Mouse (Mus musculus) heart, embryonic 13.5 days (tissue): Measurements from ENCODE around the gene Zfand3. TPM values are rescaled to one million over a fixed set of nuclear protein-coding genes. Genes with fewer than 3 reads are reported as not detected.

Experiments
- ATAC-seq: fragments of 200-750 bp; cut with Nextera tagmentation; 2 replicates; pipeline ENCODE4 v1.8.0; 2017; ENCODE audit warnings: moderate TSS enrichment; ENCODE audit not compliant: insufficient number of reproducible peaks, low FRiP score, low TSS enrichment; ENCODE audit errors: extremely low read depth
- H3K27ac ChIP-seq: fragments of 300-500 bp; sonication (generic); replicated peaks from 2 replicates; pipeline ENCODE4 v1.5.1; 2015; ENCODE audit warnings: moderate library complexity, mild to moderate bottlenecking, inconsistent platforms
- H3K27me3 ChIP-seq: fragments of 300-500 bp; sonication (generic); replicated peaks from 2 replicates; pipeline ENCODE4 v1.6.1; 2015; ENCODE audit warnings: mild to moderate bottlenecking, inconsistent platforms
- H3K36me3 ChIP-seq: fragments of 300-500 bp; sonication (generic); 2 replicates; pipeline ENCODE4 v1.6.1; 2015; ENCODE audit warnings: mild to moderate bottlenecking, inconsistent platforms
- H3K4me1 ChIP-seq: fragments of 300-500 bp; sonication (generic); 2 replicates; pipeline ENCODE4 v1.6.1; 2015; ENCODE audit warnings: inconsistent platforms
- H3K4me2 ChIP-seq: fragments of 300-500 bp; sonication (generic); 2 replicates; pipeline ENCODE4 v1.6.1; 2015; ENCODE audit warnings: inconsistent platforms, mild to moderate bottlenecking, moderate library complexity
- H3K4me3 ChIP-seq: fragments of 300-500 bp; sonication (generic); 2 replicates; pipeline ENCODE4 v1.5.1; 2015; ENCODE audit warnings: moderate library complexity, mild to moderate bottlenecking, inconsistent platforms
- H3K9ac ChIP-seq: fragments of 300-500 bp; sonication (generic); 2 replicates; pipeline ENCODE4 v1.6.1; 2015; ENCODE audit warnings: inconsistent platforms, mild to moderate bottlenecking, moderate library complexity
- H3K9me3 ChIP-seq: fragments of 300-500 bp; sonication (generic); 2 replicates; pipeline ENCODE4 v1.6.1; 2016; ENCODE audit warnings: inconsistent platforms
- WGBS: fragments of 180-500 bp; shearing (Covaris S2); methylation state at CpG from one replicate; pipeline ENCODE4 v1.1.7; 2015; ENCODE audit warnings: mixed read lengths; 5-methylcytosine and 5-hydroxymethylcytosine counted together
- polyA plus RNA-seq: library from polyadenylated mRNA; unstranded; fragments of >200 nt; fragmentation: Nextera tagmentation; extraction: Ambion mirVana; gene quantifications from 2 replicates; pipeline ENCODE4 v1.2.1, GENCODE M21; 2015

Gene Zfand3
- polyA plus RNA-seq, 1 experiment from 2014 or later = 55.7 TPM

DNA sequence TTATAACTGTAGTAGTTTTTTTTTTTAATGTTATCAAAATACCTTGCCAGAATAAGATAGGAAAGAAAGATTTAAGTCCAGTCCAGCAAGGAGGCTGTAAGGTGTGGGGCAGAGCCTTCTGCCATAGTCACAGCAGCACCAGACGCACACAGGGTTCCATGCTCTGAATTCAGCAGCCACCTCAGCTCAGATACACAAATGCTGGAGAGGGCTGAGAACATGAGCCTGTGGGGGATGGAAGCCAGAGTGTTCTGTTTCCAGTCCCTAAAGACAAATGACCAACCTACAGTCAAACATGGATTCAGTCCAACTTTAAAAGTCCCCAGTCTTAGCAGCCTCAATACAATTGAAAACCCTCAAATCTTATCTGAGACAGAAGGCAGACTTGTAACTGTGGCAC, 150.3 kb downstream of the Zfand3 start:
- no peaks in the 10 kb centered on the region for H3K36me3 ChIP-seq
- peaks cover 90% of the 10 kb centered on the region for H3K4me1 ChIP-seq
- 48% methylated on average over 1 of the region's 1 CpGs for WGBS
- no peaks in the 10 kb centered on the region for H3K9me3 ChIP-seq
- H3K27ac ChIP-seq = peak overlapping the region; percentile 58
- H3K9ac ChIP-seq = peak overlapping the region; percentile 44; the same call in 1 of the 2 replicates
- ATAC-seq = no peak
- H3K4me2 ChIP-seq = no peak overlapping the region
- H3K27me3 ChIP-seq = no peaks in the 10 kb centered on the region
- H3K4me3 ChIP-seq = no peak overlapping the region

GRCm38 (mm10) chr17:30155411-30155925, 150.9 kb downstream of the Zfand3 start:
- H3K36me3 ChIP-seq = no peaks in the 10 kb centered on the region
- peaks cover 90% of the 10 kb centered on the region for H3K4me1 ChIP-seq
- peak overlapping the region; percentile 44 for H3K9ac ChIP-seq
- H3K4me2 ChIP-seq = no peak overlapping the region
- no peaks in the 10 kb centered on the region for H3K9me3 ChIP-seq
- WGBS = 59% methylated on average over 7 of the region's 7 CpGs
- peak overlapping the region; percentile 58 for H3K27ac ChIP-seq
- no peak overlapping the region for H3K4me3 ChIP-seq
- ATAC-seq = no peak
- no peaks in the 10 kb centered on the region for H3K27me3 ChIP-seq

GRCm38 (mm10) chr17:30158419-30159108, 154.0 kb downstream of the Zfand3 start:
- no peak overlapping the region for H3K27ac ChIP-seq
- no peak overlapping the region for H3K4me3 ChIP-seq
- H3K9ac ChIP-seq = 0 out of 2 replicates have a peak overlapping the region, but pooled peaks have one; percentile 14
- no peaks in the 10 kb centered on the region for H3K36me3 ChIP-seq
- H3K4me1 ChIP-seq = peaks cover 83% of the 10 kb centered on the region
- ATAC-seq = no peak
- no peaks in the 10 kb centered on the region for H3K27me3 ChIP-seq
- 70% methylated on average over 10 of the region's 10 CpGs for WGBS
- no peaks in the 10 kb centered on the region for H3K9me3 ChIP-seq
- no peak overlapping the region for H3K4me2 ChIP-seq

- Histone ChIP-seq H3K27ac (no peak overlapping the region), H3K36me3 (no peaks in the 10 kb centered on the region), H3K27me3 (no peaks in the 10 kb centered on the region), H3K4me2 (no peak overlapping the region), H3K9ac (no peak overlapping the region), H3K4me3 (no peak overlapping the region), H3K4me1 (peaks cover 83% of the 10 kb centered on the region), H3K9me3 (no peaks in the 10 kb centered on the region)
- no peak for ATAC-seq
- 48% methylated on average over 5 of the region's 5 CpGs for WGBS
These were observed 154.8 kb downstream of the Zfand3 start for GRCm38 (mm10) chr17:30159341-30159740.

GRCm38 (mm10) chr17:30160823-30161432, 156.4 kb downstream of the Zfand3 start:
- no peak overlapping the region for H3K9ac ChIP-seq
- no peak overlapping the region for H3K27ac ChIP-seq
- no peaks in the 10 kb centered on the region for H3K9me3 ChIP-seq
- peaks cover 86% of the 10 kb centered on the region for H3K4me1 ChIP-seq
- no peak for ATAC-seq
- H3K27me3 ChIP-seq = no peaks in the 10 kb centered on the region
- H3K4me2 ChIP-seq = no peak overlapping the region
- WGBS = 83% methylated on average over 14 of the region's 14 CpGs
- H3K4me3 ChIP-seq = no peak overlapping the region
- no peaks in the 10 kb centered on the region for H3K36me3 ChIP-seq

DNA sequence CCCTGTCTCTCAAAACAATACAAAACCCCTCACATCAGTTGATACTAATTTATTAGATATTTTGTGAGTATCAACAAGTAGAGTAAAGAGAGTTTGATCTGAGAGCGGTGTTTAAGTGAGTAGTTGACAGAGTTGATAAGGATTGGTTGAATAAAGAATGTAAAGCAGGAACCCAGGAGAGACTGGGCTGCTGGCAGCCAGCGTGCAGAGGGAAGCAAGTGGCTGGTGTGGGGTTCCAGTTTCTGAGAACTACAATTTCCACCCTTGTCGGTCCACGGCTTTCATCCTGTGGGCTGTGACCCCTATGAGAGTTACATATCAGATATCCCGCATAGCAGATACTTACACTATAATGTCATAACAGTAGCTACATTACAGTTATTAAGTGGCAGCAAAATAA, 158.4 kb downstream of the Zfand3 start:
- H3K9ac ChIP-seq = no peak overlapping the region
- 45% methylated on average over 5 of the region's 5 CpGs for WGBS
- H3K4me3 ChIP-seq = no peak overlapping the region
- H3K27ac ChIP-seq = no peak overlapping the region; the same call in 1 of the 2 replicates
- no peak overlapping the region for H3K4me2 ChIP-seq
- peaks cover 9% of the 10 kb centered on the region; the same call in 1 of the 2 replicates for H3K36me3 ChIP-seq
- ATAC-seq = no peak
- H3K27me3 ChIP-seq = no peaks in the 10 kb centered on the region
- H3K9me3 ChIP-seq = no peaks in the 10 kb centered on the region
- peaks cover 66% of the 10 kb centered on the region for H3K4me1 ChIP-seq

- H3K4me1 ChIP-seq = peaks cover 58% of the 10 kb centered on the region
These were observed 159.3 kb downstream of the Zfand3 start for GRCm38 (mm10) chr17:30163793-30164192.

DNA sequence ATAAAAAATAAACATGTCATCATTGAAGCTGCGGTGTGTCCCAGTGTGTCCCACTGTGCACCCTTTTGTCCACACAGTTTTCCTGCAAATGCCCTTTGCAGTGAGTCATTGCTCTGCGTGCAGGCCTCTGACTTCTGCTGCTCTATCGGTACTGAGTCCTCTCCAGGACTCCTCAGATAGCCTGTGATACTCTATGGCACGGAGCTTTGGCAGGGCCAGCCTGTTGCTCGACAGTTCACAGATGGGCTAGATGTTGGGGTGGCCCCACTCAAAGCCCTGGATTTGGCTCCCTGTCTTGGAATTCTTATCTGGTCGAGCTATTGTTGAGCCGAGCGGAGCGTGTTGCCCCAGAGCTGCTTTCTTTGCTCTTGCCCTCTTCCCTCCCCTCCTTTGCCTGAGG, 160.3 kb downstream of the Zfand3 start:
- peaks cover 11% of the 10 kb centered on the region; the same call in 1 of the 2 replicates for H3K36me3 ChIP-seq
- H3K27ac ChIP-seq = peak overlapping the region; percentile 46
- no peak overlapping the region for H3K9ac ChIP-seq
- peak overlapping the region; percentile 33; the same call in 1 of the 2 replicates for H3K4me2 ChIP-seq
- no peak overlapping the region for H3K4me3 ChIP-seq
- H3K4me1 ChIP-seq = peaks cover 49% of the 10 kb centered on the region
- peak; percentile 42; the same call in 1 of the 2 replicates for ATAC-seq
- WGBS = 26% methylated on average over 9 of the region's 9 CpGs
- H3K27me3 ChIP-seq = no peaks in the 10 kb centered on the region
- H3K9me3 ChIP-seq = no peaks in the 10 kb centered on the region

More at GRCm38 (mm10) chr17:30163793-30164192, 159.3 kb downstream of the Zfand3 start:
- no peaks in the 10 kb centered on the region for H3K9me3 ChIP-seq
- no peak overlapping the region for H3K4me2 ChIP-seq
- H3K36me3 ChIP-seq = peaks cover 11% of the 10 kb centered on the region; the same call in 1 of the 2 replicates
- WGBS = 53% methylated on average over 6 of the region's 6 CpGs
- H3K27ac ChIP-seq = peak overlapping the region; percentile 40
- no peak for ATAC-seq
- 0 out of 2 replicates have a peak overlapping the region, but pooled peaks have one; percentile 2 for H3K9ac ChIP-seq
- no peak overlapping the region for H3K4me3 ChIP-seq
- no peaks in the 10 kb centered on the region for H3K27me3 ChIP-seq

DNA sequence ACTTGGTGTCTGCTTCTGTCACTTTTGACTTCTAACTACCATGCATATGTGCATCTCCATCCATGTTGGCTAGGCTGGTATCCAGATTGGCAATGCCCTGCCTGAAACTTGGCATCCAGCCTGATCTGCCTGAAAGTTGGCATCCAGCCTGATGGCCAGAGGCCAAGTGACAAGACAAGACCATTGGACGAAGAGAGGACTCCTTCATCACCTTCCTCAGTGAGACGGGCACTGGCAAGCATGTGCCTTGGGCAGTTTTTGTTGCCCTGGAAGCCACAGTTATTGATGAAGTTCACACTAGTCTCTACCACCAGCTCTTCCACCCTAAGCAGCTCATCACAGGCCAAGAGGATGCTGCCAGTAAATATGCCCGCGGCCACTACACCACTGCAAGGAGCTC, 172.9 kb downstream of the Zfand3 start:
- Histone ChIP-seq H3K4me2 (no peak overlapping the region), H3K27ac (no peak overlapping the region), H3K9me3 (no peaks in the 10 kb centered on the region), H3K9ac (no peak overlapping the region), H3K27me3 (no peaks in the 10 kb centered on the region), H3K36me3 (peaks cover 12% of the 10 kb centered on the region; the same call in 1 of the 2 replicates), H3K4me1 (peaks cover 25% of the 10 kb centered on the region), H3K4me3 (no peak overlapping the region)
- WGBS = 63% methylated on average over 4 of the region's 4 CpGs
- no peak for ATAC-seq

- WGBS = 79% methylated on average over 1 of the region's 1 CpGs
- Histone ChIP-seq H3K4me1 (peaks cover 26% of the 10 kb centered on the region), H3K4me3 (no peak overlapping the region), H3K36me3 (peaks cover 12% of the 10 kb centered on the region; the same call in 1 of the 2 replicates), H3K9me3 (no peaks in the 10 kb centered on the region), H3K27me3 (no peaks in the 10 kb centered on the region), H3K4me2 (no peak overlapping the region), H3K27ac (peak overlapping the region; percentile 20; the same call in 1 of the 2 replicates), H3K9ac (no peak overlapping the region)
- no peak for ATAC-seq
These were observed 173.9 kb downstream of the Zfand3 start for GRCm38 (mm10) chr17:30178402-30178801.

- peaks cover 26% of the 10 kb centered on the region for H3K4me1 ChIP-seq
- H3K9ac ChIP-seq = no peak overlapping the region
- WGBS = 86% methylated on average over 6 of the region's 6 CpGs
- ATAC-seq = no peak
- no peak overlapping the region for H3K4me2 ChIP-seq
- no peaks in the 10 kb centered on the region for H3K9me3 ChIP-seq
- no peaks in the 10 kb centered on the region for H3K27me3 ChIP-seq
- no peak overlapping the region for H3K4me3 ChIP-seq
- peaks cover 14% of the 10 kb centered on the region; the same call in 1 of the 2 replicates for H3K36me3 ChIP-seq
- no peak overlapping the region for H3K27ac ChIP-seq
These were observed 175.7 kb downstream of the Zfand3 start for GRCm38 (mm10) chr17:30180197-30180596.
